Mouse (Mus musculus) spleen, postnatal 4 days (tissue): ENCODE results near the gene Clstn2.

Experiments used
- DNase-seq, 2 experiments: peaks; one replicate each; pipeline ENCODE4 v3.0.0; 2022; ENCODE audit warnings: low spot score in 2 of 2

The Clstn2 gene

GRCm38 (mm10) chr9:97474896-97475295 lies 558.1 kb downstream of the Clstn2 start:
- DNase-seq, result no peak

GRCm38 (mm10) chr9:97471014-97471591 lies 561.9 kb downstream of the Clstn2 start:
- no peak for DNase-seq

DNA sequence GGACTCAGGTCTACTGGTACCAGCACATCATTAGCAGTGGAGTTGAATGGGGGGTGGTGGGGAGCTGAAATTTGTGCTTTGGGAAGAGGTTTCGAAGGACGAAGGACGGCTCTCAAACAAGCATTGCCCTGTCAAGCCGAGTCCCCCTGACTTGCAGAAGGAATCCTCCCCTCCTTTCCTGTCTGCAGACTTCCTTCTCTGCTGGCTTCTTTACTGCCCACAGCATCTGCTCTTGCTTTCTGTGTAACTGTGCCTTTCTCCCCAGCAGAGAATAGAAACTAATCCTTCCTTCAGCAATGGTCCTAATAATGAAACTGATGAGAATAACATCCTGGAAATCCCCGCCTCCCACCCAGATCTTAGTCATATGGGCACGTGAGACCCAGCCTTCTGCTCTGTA lies 572.5 kb downstream of the Clstn2 start:
- no peak for DNase-seq

- DNase-seq, result no peak
Observed at GRCm38 (mm10) chr9:97459745-97460144, 573.2 kb downstream of the Clstn2 start.

GRCm38 (mm10) chr9:97449316-97450050 lies 583.5 kb downstream of the Clstn2 start:
- DNase-seq, result no peak

DNA sequence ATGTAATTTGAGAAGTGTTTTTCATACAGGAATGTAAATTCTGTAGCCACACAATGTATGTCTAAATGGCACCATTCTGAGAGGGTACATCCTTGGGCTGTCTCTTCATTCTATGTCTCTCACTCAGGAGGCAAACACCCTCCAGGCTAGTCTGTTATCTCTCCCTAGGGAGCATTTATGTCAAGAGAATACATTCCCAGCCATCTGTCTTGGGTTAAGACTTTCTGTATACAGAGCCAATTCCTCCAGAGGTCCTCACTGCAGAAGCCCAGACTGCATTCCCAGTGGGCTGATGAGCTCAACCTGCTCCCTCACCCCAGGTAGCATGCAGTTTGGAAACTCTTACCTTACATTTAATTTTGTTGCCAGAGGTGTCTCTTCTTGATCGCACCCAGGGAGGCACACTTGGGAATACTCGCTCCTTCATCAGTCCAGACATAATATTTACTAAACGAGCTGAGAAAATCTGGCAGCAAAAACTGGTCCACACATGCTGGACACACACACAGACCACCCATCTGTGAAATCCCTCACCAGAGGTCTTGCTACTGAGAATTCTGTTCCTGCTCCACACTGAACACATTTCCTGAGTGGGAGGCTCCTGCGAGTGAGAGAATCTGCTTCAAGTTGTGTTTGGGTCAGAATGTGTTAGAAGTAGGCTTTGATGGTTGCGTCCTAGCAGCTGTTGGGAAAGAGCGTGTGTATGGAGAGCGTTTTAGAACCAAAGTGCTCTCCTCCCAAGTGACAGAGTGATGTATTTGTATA lies 592.9 kb downstream of the Clstn2 start:
- DNase-seq, result no peak

DNA sequence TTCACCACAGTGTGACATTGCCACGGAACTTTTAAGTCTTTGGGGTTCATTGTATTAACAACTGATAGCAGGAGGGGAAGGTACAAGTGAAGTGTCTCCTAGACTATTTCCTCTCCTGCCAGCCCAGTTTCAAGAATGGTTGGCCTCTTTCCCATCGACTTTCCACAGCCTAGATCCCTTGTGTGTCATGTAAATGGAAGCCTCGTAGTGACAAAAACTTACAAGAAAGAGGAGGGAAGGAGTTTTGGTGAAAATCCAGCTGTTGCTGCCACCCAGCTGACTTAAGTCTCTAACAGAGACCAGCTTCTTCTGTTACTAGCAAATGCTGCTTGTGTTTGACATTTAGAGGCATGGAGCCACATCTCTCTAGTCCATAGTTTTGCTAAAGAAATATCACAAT lies 598.3 kb downstream of the Clstn2 start:
- DNase-seq, result no peak

GRCm38 (mm10) chr9:97429885-97430449 lies 603.0 kb downstream of the Clstn2 start:
- no peak for DNase-seq

GRCm38 (mm10) chr9:97428127-97428526 lies 604.9 kb downstream of the Clstn2 start:
- no peak for DNase-seq

- DNase-seq, result no peak
Observed at GRCm38 (mm10) chr9:97420896-97421295, 612.1 kb downstream of the Clstn2 start.

DNA sequence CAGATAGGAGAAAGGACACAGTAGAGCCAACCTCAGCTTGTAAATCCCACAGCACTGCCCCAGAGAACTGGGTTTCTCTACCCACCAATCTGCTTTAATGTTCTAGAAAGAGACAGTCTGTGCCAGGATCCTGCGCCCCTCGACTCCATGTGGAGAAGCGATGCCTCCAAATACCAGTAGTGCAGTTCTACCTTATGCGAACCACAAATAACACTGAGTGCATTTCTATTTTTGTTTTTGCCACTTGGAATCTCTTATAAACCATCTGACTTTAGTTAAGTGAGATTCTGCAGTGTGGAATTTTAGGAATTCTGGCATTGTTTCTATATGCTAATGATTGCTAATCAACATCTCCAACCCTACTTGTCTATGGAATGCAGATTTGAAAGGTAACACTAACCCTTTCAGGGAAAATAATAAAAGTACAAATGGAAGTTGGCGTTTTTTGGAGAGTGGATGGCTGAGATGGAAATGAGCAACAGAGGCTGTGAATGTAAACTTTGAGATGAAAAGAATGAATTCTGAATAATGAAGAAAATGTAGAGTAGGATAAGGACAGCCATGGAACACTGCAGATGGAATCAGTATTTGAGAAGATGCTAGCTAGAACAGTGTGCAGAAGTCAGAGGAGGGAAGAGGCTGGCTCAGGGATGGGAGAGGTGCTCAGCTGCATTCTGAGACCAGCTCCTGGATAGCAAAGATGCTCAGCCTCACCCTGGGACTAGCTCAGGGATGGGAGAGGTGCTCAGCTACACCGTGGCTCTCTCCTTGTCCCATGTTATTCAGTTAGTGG lies 617.9 kb downstream of the Clstn2 start:
- DNase-seq, result no peak

DNA sequence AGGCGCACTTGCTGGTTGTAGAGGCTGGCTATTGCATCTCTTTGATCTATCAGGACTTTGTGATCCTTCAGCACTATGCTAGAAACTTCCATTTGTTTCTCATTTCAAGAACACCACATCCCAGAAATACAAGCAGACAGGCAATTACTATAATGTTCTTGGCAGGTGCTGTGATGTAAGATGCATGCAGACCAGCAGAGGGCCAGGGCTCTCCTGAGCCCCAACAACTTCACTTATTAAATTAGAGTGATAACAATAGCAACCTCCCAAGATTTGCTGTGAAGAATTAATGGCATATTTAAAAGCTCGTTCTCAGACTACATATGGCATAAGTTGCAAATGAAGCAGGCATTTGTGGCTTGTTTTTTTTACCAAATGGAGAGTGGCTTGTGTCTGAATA lies 624.8 kb downstream of the Clstn2 start:
- DNase-seq, result no peak
